11 mouse cellular contexts compared by ENCODE assay signal in genomic region chr16:43465368-43465839, GRCm38 (mm10).
A peak's percentile ranks its signal among the peaks of the same experiment; 100 is the strongest.
DNase-seq lines count a peak whose midpoint lies in the region; ATAC-seq and TF ChIP-seq lines count a peak whose summit lies in the region.
"Had no signal": no experiment of that assay in that cellular context is flagged by ENCODE, and none has a peak within 500 bp of the region (broad histone marks: within the 10 kb centered on the region; RNA-seq: fewer than 3 reads in every experiment).

No protein-coding gene starts in this region.

- no peak for TF ChIP-seq CTCF in layer of hippocampus, adult 2 months (conservative IDR thresholded peaks at IDR 0.05)
- no peak for TF ChIP-seq CTCF in brain, embryonic 14.5 days (IDR thresholded peaks at IDR 0.05; ENCODE audit: borderline replicate concordance, extremely low read depth, insufficient read depth, insufficient read length)

- DNase-seq in heart, embryonic 10.5 days (ENCODE audit: low spot score): no peak
- no peak for DNase-seq in layer of hippocampus, adult 2 months (ENCODE audit: low spot score in 2 of 2)
- DNase-seq in layer of hippocampus, postnatal 10 days (ENCODE audit: low spot score in 2 of 2): no peak
- peak; percentile 62 for DNase-seq in brain, embryonic 14.5 days (ENCODE audit: low read depth)
- no peak for DNase-seq in urinary bladder, adult 2 months (ENCODE audit: low spot score)
- DNase-seq: spleen, adult 18-20 months; thymus, adult 18-20 months had no signal

- WGBS in heart, embryonic 13.5 days: 62% methylated on average over 3 of the region's 3 CpGs
- 75% methylated on average over 3 of the region's 3 CpGs for WGBS in heart, embryonic 10.5 days
- 48% methylated on average over 3 of the region's 3 CpGs for WGBS in forebrain, embryonic 16.5 days

- no peaks in the 10 kb centered on the region for H3K9me3 ChIP-seq in heart, embryonic 13.5 days
- no peaks in the 10 kb centered on the region for H3K9me3 ChIP-seq in heart, embryonic 10.5 days
- H3K9me3 ChIP-seq in forebrain, embryonic 16.5 days (ENCODE audit: control insufficient read depth, low read length): no peaks in the 10 kb centered on the region
- H3K9me3 ChIP-seq: embryonic facial prominence, embryonic 10.5 days; limb, embryonic 15.5 days had no signal

- H3K4me3 ChIP-seq in heart, embryonic 13.5 days: no peak overlapping the region
- H3K4me3 ChIP-seq in heart, embryonic 10.5 days: no peak overlapping the region
- H3K4me3 ChIP-seq in layer of hippocampus, adult 2 months: no peak overlapping the region
- H3K4me3 ChIP-seq in forebrain, embryonic 16.5 days (replicated peaks; ENCODE audit: low read length): no peak overlapping the region
- H3K4me3 ChIP-seq: embryonic facial prominence, embryonic 10.5 days; limb, embryonic 15.5 days had no signal

- no peak for TF ChIP-seq POLR2A in brain, embryonic 14.5 days (IDR thresholded peaks at IDR 0.05; ENCODE audit: borderline replicate concordance, extremely low read depth, insufficient read depth, insufficient read length, poor library complexity, severe bottlenecking)

- H3K4me1 ChIP-seq in heart, embryonic 13.5 days: peaks cover 39% of the 10 kb centered on the region
- peaks cover 10% of the 10 kb centered on the region for H3K4me1 ChIP-seq in heart, embryonic 10.5 days
- peaks cover 40% of the 10 kb centered on the region for H3K4me1 ChIP-seq in forebrain, embryonic 16.5 days (replicated peaks; ENCODE audit: control insufficient read depth, insufficient read depth, low read length)

- no peaks in the 10 kb centered on the region for H3K27me3 ChIP-seq in heart, embryonic 13.5 days (replicated peaks)
- no peaks in the 10 kb centered on the region for H3K27me3 ChIP-seq in heart, embryonic 10.5 days (ENCODE audit: insufficient read depth, poor library complexity, severe bottlenecking)
- no peaks in the 10 kb centered on the region for H3K27me3 ChIP-seq in forebrain, embryonic 16.5 days (replicated peaks; ENCODE audit: control insufficient read depth, insufficient read depth, low read length)
- H3K27me3 ChIP-seq: limb, embryonic 15.5 days had no signal

- H3K36me3 ChIP-seq in heart, embryonic 13.5 days: no peaks in the 10 kb centered on the region
- no peaks in the 10 kb centered on the region for H3K36me3 ChIP-seq in heart, embryonic 10.5 days
- no peaks in the 10 kb centered on the region for H3K36me3 ChIP-seq in forebrain, embryonic 16.5 days (ENCODE audit: control insufficient read depth, insufficient read depth)
- H3K36me3 ChIP-seq: embryonic facial prominence, embryonic 10.5 days; limb, embryonic 15.5 days had no signal

- H3K4me2 ChIP-seq in heart, embryonic 13.5 days: no peak overlapping the region
- no peak overlapping the region for H3K4me2 ChIP-seq in forebrain, embryonic 16.5 days (ENCODE audit: low read length)
- H3K4me2 ChIP-seq: limb, embryonic 15.5 days had no signal

- H3K27ac ChIP-seq in heart, embryonic 13.5 days (replicated peaks): 0 out of 2 replicates have a peak overlapping the region, but pooled peaks have one; percentile 12
- no peak overlapping the region for H3K27ac ChIP-seq in heart, embryonic 10.5 days
- H3K27ac ChIP-seq in layer of hippocampus, adult 2 months: peak overlapping the region; percentile 89
- H3K27ac ChIP-seq in forebrain, embryonic 16.5 days (ENCODE audit: low read length): peak overlapping the region; percentile 49
- H3K27ac ChIP-seq: embryonic facial prominence, embryonic 10.5 days; limb, embryonic 15.5 days had no signal

- no peak for ATAC-seq in heart, embryonic 13.5 days (ENCODE audit: extremely low read depth, insufficient number of reproducible peaks, low FRiP score, low TSS enrichment)
- peak; percentile 34; the same call in 1 of the 2 replicates for ATAC-seq in forebrain, embryonic 16.5 days

- H3K9ac ChIP-seq in heart, embryonic 13.5 days: no peak overlapping the region
- no peak overlapping the region for H3K9ac ChIP-seq in forebrain, embryonic 16.5 days (replicated peaks; ENCODE audit: low read depth, low read length)
- H3K9ac ChIP-seq: limb, embryonic 15.5 days had no signal
